Mouse (Mus musculus) right cerebral cortex, postnatal 14 days (tissue): ENCODE measurements around the gene Tnfrsf9.

Experiments
- DNase-seq: peaks from one replicate; pipeline ENCODE4 v3.0.0; 2022

Gene Tnfrsf9

GRCm38 (mm10) chr4:150937293-150938062, 23.1 kb downstream of the Tnfrsf9 start:
- peak; percentile 56 for DNase-seq

DNA sequence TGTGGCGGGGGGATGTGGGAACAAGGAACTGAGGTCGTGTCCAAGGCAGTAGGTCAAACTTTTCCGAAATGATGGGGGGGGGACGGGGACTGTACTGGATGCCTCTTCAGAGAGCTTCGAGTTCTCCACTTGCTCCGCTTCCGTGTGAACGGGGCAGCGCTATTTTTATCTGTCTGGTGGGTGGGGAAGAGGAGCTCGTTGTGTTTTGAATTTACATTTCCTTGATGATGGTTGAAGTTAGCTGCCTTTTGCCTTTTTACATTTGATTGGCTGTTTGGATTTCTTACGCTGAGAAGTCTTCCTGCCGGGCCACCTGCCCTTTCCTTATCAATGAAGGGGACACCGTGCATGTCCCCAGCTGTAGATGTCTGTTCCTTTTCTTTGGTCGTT, 23.7 kb downstream of the Tnfrsf9 start:
- DNase-seq: no peak

DNA sequence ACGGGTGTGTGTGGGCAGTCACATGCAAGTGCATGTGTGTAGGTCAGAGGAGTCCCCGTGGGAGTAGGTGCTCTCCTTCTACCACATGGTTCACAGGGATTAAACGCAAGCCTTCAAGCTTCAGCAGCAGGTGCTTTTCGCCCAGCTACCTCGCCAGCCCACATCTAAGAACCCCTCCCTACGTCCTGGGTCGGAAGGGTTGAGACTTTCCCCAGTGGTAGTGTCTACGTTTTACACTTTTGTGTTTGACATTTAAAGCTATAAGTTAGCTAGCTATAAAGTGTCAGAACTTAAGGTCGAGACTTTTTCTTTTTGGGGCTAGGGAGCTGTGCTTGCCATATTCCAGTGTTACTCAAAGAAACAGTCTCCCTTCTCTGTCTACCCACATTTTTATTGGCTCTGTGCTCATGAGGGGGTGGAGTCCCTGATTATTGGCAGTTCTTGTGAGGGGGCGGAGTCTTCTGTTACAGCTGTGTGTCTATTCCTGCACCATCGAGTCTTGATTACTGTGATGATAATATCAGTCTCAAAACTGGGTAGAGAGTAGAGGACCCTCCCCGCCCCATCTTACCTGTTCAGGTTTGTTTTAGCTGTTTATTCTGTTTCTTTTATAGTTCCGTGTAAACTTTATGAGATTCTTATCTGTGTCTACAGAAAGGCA, 25.8 kb downstream of the Tnfrsf9 start:
- DNase-seq: no peak

DNA sequence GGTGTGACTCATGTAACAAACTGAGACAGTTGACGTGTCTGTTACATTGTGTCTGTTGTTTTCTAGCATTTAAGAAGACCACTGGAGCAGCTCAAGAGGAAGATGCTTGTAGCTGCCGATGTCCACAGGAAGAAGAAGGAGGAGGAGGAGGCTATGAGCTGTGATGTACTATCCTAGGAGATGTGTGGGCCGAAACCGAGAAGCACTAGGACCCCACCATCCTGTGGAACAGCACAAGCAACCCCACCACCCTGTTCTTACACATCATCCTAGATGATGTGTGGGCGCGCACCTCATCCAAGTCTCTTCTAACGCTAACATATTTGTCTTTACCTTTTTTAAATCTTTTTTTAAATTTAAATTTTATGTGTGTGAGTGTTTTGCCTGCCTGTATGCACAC, 30.3 kb downstream of the Tnfrsf9 start:
- no peak for DNase-seq

- no peak for DNase-seq
Measured at GRCm38 (mm10) chr4:150950972-150951371, 36.6 kb downstream of the Tnfrsf9 start.

DNA sequence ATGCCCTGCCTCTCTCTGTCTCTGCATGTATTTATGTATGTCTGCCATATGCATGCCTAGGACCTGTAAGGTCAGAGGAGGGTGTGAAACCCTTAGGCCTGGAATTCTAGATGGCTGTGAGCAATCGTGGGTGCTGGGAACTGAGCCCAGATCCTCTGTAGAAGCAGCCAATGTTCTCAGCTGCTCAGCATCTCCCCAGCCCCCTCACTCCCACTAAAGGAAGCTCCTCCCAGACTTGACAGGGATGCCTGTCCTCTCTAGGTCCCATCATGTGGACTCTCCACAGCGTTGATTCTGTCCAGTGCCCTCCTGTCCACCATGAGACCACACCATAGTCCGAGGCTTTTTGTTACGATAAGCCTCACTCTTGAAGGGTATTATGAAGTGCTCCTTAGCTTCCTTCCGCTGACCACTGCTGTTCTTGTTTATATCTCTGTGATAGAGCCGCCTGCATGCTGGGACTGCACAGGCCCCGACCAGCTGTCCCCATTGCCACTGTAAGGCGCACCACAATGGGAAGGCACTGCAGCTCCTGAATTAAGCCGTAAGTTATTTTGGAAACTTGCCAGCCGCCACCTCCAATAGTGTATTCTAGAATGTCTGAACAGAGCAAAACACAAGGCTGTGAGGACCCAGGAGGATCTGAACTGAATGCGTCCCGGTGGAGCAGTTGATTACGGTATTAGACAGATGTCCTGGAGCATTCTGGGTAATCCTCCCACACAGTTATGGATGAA, 42.2 kb downstream of the Tnfrsf9 start:
- DNase-seq: no peak

- no peak for DNase-seq
Measured at GRCm38 (mm10) chr4:150957106-150957458, 42.7 kb downstream of the Tnfrsf9 start.

DNA sequence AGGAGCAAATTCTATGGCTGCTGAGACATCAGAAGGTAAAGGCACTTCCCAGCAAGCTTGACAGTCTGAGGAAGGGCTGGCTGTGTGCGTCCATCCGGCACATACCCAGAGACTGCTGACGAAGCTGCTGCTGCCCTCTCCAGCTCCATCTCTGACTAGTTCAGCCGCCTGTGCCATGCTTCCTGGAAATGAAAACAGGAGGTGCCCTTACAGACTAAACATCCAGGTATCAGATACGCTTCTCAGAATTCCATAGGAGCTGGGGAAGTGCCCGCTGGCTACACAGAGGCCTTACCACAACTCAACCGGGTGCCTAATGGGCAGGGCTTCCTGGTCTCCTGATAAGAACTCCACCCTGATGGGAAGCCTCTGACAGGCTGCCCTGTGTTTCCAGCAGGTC, 44.2 kb downstream of the Tnfrsf9 start:
- no peak for DNase-seq

DNA sequence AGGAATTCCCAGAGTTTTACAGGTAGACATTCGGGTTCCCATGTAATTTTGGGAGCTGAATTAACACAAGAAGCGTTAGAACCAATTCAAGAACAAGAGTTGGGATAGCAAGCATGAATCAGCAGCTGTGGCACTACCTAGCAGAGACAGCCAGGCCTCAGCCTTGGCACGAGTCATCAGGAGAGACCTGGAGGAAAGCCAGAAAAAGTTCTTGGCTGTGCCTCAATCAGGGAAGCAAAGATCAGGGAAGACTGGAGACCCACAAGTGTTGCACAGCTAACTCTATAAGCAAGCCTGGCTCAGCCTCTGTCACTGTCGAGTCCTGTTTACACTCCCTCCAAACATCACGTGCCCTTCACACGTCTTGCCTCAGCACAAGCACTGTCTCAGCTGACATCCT, 47.9 kb downstream of the Tnfrsf9 start:
- DNase-seq: no peak

- no peak for DNase-seq
Measured at GRCm38 (mm10) chr4:150963711-150964110, 49.3 kb downstream of the Tnfrsf9 start.

GRCm38 (mm10) chr4:150964635-150965554, 50.5 kb downstream of the Tnfrsf9 start:
- peak; percentile 91 for DNase-seq

DNA sequence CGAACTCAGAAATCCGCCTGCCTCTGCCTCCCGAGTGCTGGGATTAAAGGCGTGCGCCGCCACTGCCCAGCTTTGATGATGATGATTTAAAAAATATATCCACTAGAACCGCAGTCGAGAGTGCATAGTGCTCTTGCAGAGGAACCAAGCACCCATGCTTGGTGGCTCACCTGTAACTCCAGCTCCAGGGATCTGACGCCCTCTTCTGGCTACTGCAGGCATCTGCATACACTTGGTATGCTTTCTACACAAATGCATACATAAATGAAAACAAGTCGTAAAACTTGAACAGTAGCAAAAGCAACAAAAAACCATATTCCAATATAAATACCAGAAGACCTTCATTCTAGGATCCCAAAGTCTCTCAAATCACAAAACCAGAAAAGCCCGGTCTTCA, 51.2 kb downstream of the Tnfrsf9 start:
- no peak for DNase-seq

GRCm38 (mm10) chr4:150966556-150966955, 52.2 kb downstream of the Tnfrsf9 start:
- DNase-seq: peak; percentile 67

DNA sequence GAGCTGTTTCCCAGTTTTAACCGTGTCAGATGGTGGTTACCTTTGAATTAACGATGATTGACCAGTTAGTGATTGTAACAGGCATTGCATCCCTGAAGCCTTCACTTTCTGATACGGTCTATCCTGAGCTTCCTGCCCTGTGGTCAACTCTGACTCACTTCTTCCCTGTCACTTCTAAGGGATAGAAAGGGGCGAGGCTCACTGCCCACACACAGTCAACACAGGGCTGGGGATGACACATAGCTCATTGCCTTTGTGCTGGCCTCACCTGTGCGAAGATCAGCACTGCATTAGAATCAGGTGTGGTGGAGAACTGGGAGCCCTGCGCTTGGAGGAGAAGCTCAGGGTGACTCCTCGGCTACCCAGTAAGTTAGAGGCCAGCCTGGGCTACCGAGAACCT, 54.6 kb downstream of the Tnfrsf9 start:
- DNase-seq: no peak

DNA sequence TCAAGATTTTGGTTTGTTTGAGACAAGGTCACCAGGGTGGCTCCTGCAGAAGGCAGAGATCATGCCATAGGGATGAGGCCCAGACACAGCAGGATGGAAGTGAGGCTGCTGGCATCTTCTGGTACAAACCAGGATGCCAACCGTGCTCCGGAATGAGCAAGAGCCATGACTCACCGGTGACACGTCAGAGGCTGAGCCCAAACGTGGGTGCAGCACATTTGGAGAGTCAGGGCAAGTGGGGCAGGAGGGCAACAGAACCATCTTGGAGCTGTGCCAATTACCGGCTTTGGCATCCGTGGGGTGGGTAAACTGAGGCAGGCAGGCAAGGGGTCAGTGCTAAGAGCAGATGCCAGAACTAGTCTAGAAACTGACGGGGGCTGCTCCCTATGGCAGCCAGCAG, 58.9 kb downstream of the Tnfrsf9 start:
- DNase-seq: no peak

GRCm38 (mm10) chr4:150975145-150975544, 60.8 kb downstream of the Tnfrsf9 start:
- DNase-seq: no peak

DNA sequence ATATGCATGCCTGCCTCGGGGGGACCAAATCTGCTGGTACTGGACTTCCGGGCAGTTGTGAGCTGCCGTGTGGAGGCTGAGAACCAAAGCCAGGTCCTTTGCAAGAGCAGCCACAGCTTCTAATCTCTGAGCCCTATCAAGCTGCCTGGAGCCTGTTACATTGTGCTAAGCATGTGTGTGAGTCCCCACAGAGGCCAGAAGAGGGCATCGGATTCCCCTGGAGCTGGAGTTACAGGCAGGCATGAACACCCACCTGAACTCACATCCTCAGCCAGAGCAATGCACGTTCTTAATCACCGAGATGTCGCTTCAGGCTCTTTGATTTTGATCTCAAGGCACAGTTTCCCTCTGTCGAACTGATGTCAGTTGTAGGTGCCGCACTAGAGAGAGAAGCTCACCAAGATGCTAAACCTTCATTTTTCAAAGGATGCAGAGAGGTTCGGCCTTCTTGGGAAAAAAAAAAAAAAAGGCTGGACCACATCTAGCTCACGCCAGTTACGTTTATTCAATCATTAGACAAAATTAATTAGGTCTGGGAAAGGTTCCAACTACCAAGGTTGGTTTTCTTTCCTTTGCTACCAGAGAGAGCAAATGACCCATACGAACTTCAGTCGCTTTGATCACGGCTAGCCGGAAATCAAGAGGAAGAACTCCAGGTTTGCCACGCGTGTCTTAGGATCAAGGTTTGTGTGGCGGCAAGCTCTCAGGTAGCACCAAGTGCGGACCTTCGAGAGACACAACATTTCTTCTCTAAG, 64.0 kb downstream of the Tnfrsf9 start:
- no peak for DNase-seq

DNA sequence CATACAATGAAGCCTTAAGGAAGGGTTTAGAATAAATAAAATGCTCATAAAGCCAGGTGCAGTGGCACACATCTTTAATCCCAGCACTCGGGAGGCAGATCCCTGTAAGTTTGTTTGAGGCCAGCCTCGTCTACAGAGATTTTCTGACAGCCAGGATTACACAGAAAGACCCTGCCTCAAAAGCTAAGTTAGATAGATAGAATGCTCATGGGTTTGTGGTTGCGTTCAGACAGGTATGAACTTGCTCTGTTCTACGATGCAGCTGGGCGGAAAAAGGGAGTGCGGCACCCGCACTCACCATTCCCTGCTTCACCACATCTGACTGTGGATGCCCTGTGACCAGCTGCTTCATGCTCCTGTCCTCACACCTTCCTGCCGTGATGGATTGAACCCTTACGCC, 65.1 kb downstream of the Tnfrsf9 start:
- DNase-seq: no peak

DNA sequence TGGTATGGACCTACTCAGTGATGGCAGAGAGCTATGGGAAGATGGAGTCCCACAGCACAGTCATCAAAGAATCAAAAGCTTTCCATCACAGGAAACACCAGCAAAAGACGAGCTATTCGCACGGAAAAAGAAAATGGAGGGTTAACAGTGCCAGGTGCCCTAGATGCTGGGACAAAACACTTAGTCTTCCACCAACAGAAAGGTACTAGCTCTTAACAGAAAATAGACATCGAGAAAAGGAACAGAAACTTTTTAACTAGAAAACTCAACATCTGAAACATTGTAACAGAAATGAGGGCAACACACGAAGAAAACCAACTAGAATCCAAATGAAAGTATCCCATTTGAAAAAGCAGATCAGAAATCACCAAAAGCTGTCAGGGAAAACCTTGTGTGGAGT, 65.8 kb downstream of the Tnfrsf9 start:
- no peak for DNase-seq

DNA sequence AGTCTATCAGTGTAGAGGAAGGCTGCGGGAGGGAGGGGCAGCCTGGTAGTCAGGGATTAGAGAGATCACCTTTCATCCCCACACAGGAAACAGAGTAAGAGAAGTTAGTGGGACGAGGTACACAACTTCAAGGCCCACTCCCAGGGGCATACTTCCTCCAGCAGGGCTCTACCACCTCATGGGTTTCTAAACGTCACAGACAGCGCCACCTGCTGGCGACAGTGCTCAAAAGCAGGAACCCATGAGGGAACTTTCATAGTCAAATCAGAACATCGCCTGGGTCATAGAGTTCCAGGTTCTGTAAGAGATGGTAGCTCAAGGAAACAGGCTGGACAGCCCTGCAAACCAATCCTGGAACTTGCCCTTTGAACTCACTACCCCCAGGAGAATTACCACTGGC, 75.8 kb downstream of the Tnfrsf9 start:
- peak; percentile 33 for DNase-seq
